Mouse (Mus musculus): ENCODE results near the gene Cd52. TPM values are rescaled to one million over a fixed set of nuclear protein-coding genes. Genes with fewer than 3 reads are reported as not detected.
A peak's percentile ranks its signal among the peaks of the same experiment; 100 is the strongest.

Gene Cd52
- total RNA-seq, 2 experiments from 2014 or later, result 1.1 to 3.8 TPM

DNA sequence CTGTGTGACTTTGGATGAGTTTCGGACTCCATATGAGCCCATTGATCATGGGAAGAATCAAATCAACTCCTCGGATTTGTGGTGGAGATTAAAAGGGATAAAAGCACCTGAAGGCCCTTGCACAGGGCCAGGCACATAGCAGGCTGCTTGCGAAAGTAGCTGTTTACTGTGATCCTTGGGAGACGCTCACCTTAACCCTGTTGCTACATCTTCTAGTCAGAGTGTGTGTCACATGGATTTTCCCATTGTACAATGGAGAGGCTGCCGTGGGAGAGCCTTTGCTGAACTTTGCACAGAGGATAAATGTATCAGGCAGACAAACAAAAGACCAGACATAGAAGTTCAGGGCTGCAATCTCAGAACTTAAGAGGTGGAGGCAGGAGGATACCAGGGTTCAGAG, 43.0 kb downstream of the Cd52 start:
- Histone ChIP-seq H3K27ac (no peak overlapping the region), H3K4me3 (no peak overlapping the region)
- DNase-seq (ENCODE audit: low spot score in 2 of 2), result no peak
- TF ChIP-seq CTCF (conservative IDR thresholded peaks at IDR 0.05), result no peak

DNA sequence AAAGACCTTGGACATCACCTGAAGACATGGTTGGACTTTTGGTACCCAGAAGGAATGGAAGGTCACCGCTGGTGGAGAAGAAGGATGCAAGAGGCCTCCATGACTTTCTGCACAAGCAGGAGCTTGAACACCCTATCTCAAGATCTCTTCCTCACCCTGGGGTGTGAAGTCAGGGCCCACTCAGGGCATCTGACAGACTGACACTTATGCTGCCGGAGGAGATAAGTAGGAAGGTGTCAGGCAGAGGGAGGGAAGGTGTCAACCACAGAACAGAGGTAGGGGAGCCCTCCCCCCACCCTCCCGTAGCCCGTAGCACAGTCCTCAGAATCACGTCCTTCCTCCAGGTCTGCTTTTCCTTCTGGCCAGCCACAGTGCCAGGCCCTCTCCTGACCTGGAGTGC, 47.2 kb downstream of the Cd52 start:
- Histone ChIP-seq H3K27ac (no peak overlapping the region), H3K4me3 (no peak overlapping the region)
- no peak for TF ChIP-seq CTCF (conservative IDR thresholded peaks at IDR 0.05)
- DNase-seq (ENCODE audit: low spot score in 2 of 2), result no peak

DNA sequence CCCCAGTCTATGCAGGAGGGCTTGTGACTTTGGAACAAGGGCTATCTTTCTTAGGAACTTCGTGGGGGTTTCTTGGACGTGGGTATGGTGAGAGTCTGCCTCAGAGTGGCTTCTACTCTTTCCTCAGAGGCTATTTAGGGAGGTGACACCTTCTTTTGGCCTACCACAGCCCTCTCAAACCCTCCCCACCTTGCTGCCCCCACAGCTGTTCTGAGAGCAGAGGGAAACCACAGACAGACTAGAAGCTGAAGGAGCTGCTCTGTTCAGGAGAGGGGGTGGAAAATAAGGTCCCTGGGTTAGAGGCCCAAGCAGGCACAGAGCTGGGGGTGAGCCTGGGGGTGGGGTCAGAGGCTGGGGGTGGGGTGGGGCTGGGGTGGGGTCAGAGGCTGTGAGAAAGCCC, 51.8 kb downstream of the Cd52 start:
- TF ChIP-seq CTCF (conservative IDR thresholded peaks at IDR 0.05), result no peak
- no peak for DNase-seq (ENCODE audit: low spot score in 2 of 2)
- Histone ChIP-seq H3K4me3 (no peak overlapping the region), H3K27ac (no peak overlapping the region)

DNA sequence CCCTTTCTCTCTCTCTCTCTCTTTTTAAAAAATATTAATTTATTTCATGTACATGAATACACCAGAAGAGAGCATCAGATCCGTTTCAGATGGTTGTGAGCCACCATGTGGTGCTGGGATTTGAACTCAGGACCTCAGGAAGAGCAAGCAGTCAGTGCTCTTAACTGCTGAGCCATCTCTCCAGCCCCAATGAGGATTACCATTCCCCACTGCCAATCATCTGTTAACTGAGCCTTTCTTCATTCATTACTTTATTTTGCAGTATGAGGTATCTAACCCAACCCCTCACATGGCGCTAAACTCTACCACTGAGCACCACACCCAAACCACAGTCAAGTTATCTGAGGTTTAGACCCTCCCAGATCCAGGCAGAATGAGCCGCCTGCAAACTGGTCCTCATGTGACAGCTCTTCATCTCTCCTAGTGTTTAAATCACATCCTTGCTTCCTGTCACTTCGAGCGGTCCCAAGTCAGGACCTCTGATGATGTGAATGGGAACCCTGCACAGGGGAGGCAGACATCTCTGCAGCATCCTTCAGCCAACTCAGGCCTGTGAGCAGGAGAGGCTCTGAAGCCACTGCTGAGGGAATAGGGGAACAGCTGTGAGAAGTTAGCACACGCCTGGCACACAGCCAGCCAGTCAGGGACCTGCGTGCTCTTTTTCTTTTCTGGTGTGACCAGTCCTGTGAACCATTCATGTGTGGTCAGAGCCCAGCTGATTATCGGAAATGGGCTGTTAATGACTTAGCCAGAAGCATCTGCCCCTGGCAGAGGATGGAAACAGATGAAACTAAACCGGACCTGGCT, 53.4 kb downstream of the Cd52 start:
- Histone ChIP-seq H3K4me3 (no peak overlapping the region), H3K27ac (no peak overlapping the region)
- DNase-seq (ENCODE audit: low spot score in 2 of 2), result no peak
- TF ChIP-seq CTCF (conservative IDR thresholded peaks at IDR 0.05), result no peak

DNA sequence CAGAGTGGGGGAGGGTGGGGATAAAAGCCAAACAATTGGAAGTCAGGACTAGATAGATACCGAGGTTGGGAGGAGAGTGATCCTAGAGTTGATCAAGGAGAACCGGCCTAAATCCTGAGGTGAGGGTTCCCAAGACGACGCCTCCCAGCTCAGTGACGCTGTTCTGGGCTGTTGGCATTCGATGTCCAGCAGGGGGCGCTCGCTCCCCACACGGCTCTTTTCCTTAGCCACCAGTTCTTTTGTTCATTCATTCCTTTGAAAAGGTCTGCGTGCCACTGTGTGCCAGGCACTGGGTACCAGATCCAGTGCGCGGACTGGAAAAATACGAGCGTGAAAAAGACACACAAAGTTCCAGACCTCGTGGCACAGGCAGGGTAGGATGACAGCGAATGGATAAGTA, 58.9 kb downstream of the Cd52 start:
- Histone ChIP-seq H3K27ac (no peak overlapping the region), H3K4me3 (no peak overlapping the region)
- TF ChIP-seq CTCF (conservative IDR thresholded peaks at IDR 0.05), result peak; percentile 94
- DNase-seq (ENCODE audit: low spot score in 2 of 2), result peak; percentile 78 to 88

Other genes with a start within 250 kb of the Cd52 start
- 10 to 100 TPM in 1 of 2 experiments, 1 to 10 TPM in 1; 8.6 to 11.9 TPM for gene Rps6ka1, start 207.3 kb downstream of the Cd52 start, total RNA-seq (2021)
- gene Hmgn2, start 126.4 kb downstream of the Cd52 start, total RNA-seq (2021), result 100 to 1,000 TPM; 123 to 125 TPM
- 10 to 100 TPM; 61.7 to 62.9 TPM for gene Dhdds, start 94.2 kb downstream of the Cd52 start, total RNA-seq (2021)
- not detected for gene Lin28a, start 76.2 kb downstream of the Cd52 start, total RNA-seq (2021)
- gene Zfp683, start 41.2 kb downstream of the Cd52 start, total RNA-seq (2021), result not detected
- gene Crybg2, start 34.3 kb downstream of the Cd52 start, total RNA-seq (2021), result 1 to 10 TPM; 2.7 to 3.0 TPM
- 10 to 100 TPM; 34.0 to 42.4 TPM for gene Ubxn11, start 7.5 kb upstream of the Cd52 start, total RNA-seq (2021)
- gene Sh3bgrl3, start 33.7 kb upstream of the Cd52 start, total RNA-seq (2021), result 100 to 1,000 TPM; 257 to 267 TPM
- gene Cep85, start 92.0 kb upstream of the Cd52 start, total RNA-seq (2021), result 10 to 100 TPM; 14.3 to 17.2 TPM
- gene Gm7534, start 107.9 kb upstream of the Cd52 start, total RNA-seq (2021), result not detected
- gene Catsper4, start 132.3 kb upstream of the Cd52 start, total RNA-seq (2021), result under 1 TPM in 1 of 2 experiments, not detected in 1; 0.90 TPM
- under 1 TPM; 0.38 to 0.66 TPM for gene Cnksr1, start 143.3 kb upstream of the Cd52 start, total RNA-seq (2021)
- gene E130218I03Rik, start 148.6 kb upstream of the Cd52 start, total RNA-seq (2021), result not detected
- gene Zfp593, start 150.5 kb upstream of the Cd52 start, total RNA-seq (2021), result 10 to 100 TPM in 1 of 2 experiments, 1 to 10 TPM in 1; 9.0 to 10.0 TPM
- not detected for gene Gm30191, start 151.9 kb upstream of the Cd52 start, total RNA-seq (2021)
- 1 to 10 TPM; 2.7 to 4.0 TPM for gene Grrp1, start 159.0 kb upstream of the Cd52 start, total RNA-seq (2021)
- gene Pdik1l, start 192.8 kb upstream of the Cd52 start, total RNA-seq (2021), result 10 to 100 TPM; 16.9 to 18.6 TPM
- not detected for gene Trim63, start 220.0 kb upstream of the Cd52 start, total RNA-seq (2021)
- gene Slc30a2, start 248.1 kb upstream of the Cd52 start, total RNA-seq (2021), result not detected